Mouse (Mus musculus): ENCODE results near the gene Ankrd27. TPM values are rescaled to one million over a fixed set of nuclear protein-coding genes. Genes with fewer than 3 reads are reported as not detected.
A peak's percentile ranks its signal among the peaks of the same experiment; 100 is the strongest.

The Ankrd27 gene
- polyA plus RNA-seq, 1 experiment from 2014 or later: 19.3 TPM

DNA sequence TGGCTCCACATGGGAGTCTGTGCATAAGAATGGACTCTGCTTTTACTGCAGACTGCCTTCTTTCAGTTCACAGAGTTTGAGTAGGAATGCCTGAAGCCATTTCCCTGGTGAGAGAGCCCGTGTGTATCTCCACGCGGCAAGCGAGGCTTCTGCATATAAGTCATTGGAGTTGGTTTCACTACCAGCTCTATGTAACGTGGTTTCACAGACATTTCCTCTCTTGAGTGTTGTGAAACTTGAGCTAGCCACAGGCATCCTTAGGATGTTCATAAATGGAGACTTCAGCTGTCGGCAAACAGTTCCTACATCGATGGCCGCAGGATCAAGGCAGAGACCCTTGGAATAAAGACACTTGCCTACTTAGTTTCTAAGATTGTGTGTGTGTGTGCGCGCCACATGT, 23.2 kb downstream of the Ankrd27 start:
- Histone ChIP-seq H3K9ac (replicated peaks) (no peak overlapping the region), H3K4me1 (replicated peaks) (no peaks in the 10 kb centered on the region), H3K9me3 (peaks cover 3% of the 10 kb centered on the region; the same call in 1 of the 2 replicates), H3K36me3 (peaks cover 78% of the 10 kb centered on the region), H3K27ac (no peak overlapping the region), H3K4me3 (replicated peaks) (no peak overlapping the region), H3K27me3 (no peaks in the 10 kb centered on the region), H3K4me2 (replicated peaks) (no peak overlapping the region)
- 96% methylated on average over 10 of the region's 10 CpGs for WGBS
- no peak for ATAC-seq

DNA sequence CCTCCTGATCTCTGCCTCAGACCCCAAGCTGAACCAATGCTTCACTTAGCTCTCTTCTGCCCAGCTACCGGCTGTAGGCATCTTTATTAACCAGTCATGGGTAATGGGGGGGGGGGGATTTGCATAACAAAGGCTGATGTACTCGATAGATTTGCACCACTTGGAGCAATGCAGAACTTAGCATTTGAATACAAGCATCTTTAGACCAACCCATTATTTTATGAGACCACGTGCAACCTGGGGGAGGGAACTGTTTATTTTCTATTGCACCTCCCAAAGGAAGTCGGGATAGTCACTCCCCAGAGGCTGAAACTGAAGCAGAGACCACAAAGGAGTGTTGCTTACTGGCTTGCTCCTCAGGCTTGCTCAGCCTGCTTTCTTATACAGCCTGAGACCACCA, 31.5 kb downstream of the Ankrd27 start:
- no peak overlapping the region for H3K4me3 ChIP-seq (replicated peaks)
- H3K9me3 ChIP-seq: no peaks in the 10 kb centered on the region
- H3K4me1 ChIP-seq (replicated peaks): no peaks in the 10 kb centered on the region
- H3K4me2 ChIP-seq (replicated peaks): no peak overlapping the region
- ATAC-seq: no peak
- WGBS: 36% methylated on average over 4 of the region's 4 CpGs
- no peak overlapping the region for H3K27ac ChIP-seq
- peaks cover 89% of the 10 kb centered on the region for H3K36me3 ChIP-seq
- H3K27me3 ChIP-seq: no peaks in the 10 kb centered on the region
- no peak overlapping the region for H3K9ac ChIP-seq (replicated peaks)

DNA sequence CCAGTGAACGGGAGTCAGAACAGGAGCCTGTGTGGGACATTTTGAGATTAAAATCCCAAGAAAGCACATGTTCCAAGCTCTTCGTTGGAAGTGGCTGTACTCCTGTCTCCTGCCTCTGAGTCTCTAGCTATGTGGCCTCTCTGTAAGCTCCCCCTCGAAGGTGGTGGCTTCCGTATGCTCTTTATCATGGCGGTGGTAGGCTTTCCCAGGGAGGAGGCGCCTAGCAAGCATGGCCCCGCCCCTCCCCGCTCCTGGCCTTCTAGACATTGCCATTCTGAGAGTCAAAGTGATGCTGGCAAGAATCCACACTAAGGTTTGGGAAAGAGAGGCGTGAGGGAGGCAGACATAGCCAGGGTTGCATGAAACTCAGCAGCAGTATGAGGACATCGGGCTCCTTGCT, 36.6 kb downstream of the Ankrd27 start:
- no peaks in the 10 kb centered on the region for H3K4me1 ChIP-seq (replicated peaks)
- H3K9ac ChIP-seq (replicated peaks): no peak overlapping the region
- no peak for ATAC-seq
- H3K27me3 ChIP-seq: no peaks in the 10 kb centered on the region
- 93% methylated on average over 10 of the region's 10 CpGs for WGBS
- no peaks in the 10 kb centered on the region for H3K9me3 ChIP-seq
- no peak overlapping the region for H3K4me2 ChIP-seq (replicated peaks)
- no peak overlapping the region for H3K27ac ChIP-seq
- no peak overlapping the region for H3K4me3 ChIP-seq (replicated peaks)
- H3K36me3 ChIP-seq: peaks cover 85% of the 10 kb centered on the region

DNA sequence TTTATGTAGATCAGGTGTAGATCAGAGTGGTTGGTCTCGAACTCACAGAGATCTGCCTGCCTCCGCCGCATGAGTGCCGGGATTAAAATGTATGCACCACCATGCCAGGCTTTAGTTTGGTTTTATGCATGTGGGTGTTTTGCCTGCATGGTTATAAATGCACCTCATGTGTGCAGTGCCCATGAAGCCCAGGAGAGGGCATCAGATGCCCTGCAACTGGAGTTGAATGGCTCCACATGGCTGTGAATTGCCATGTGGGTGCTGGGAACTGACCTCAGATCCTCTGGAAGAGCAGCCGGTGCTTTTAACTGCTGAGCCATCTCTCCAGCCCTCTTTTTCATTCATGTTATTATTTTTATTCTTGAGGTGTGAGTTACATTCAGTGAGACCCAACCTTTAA, 40.0 kb downstream of the Ankrd27 start:
- ATAC-seq: no peak
- no peak overlapping the region for H3K4me2 ChIP-seq (replicated peaks)

GRCm38 (mm10) chr7:35627371-35627770, 41.3 kb downstream of the Ankrd27 start:
- Histone ChIP-seq H3K36me3 (peaks cover 85% of the 10 kb centered on the region), H3K9ac (replicated peaks) (no peak overlapping the region), H3K4me3 (replicated peaks) (no peak overlapping the region), H3K27me3 (no peaks in the 10 kb centered on the region), H3K27ac (no peak overlapping the region), H3K9me3 (no peaks in the 10 kb centered on the region), H3K4me1 (replicated peaks) (no peaks in the 10 kb centered on the region), H3K4me2 (replicated peaks) (no peak overlapping the region)
- ATAC-seq: no peak
- WGBS: 94% methylated on average over 10 of the region's 10 CpGs

More for the DNA sequence above, 40.0 kb downstream of the Ankrd27 start:
- Histone ChIP-seq H3K9ac (replicated peaks) (no peak overlapping the region), H3K4me1 (replicated peaks) (no peaks in the 10 kb centered on the region), H3K4me3 (replicated peaks) (no peak overlapping the region), H3K36me3 (peaks cover 89% of the 10 kb centered on the region), H3K9me3 (no peaks in the 10 kb centered on the region), H3K27me3 (no peaks in the 10 kb centered on the region), H3K27ac (no peak overlapping the region)
- WGBS: 96% methylated on average over 5 of the region's 5 CpGs

- H3K4me1 ChIP-seq (replicated peaks): no peaks in the 10 kb centered on the region
- no peak overlapping the region for H3K27ac ChIP-seq
- H3K9ac ChIP-seq (replicated peaks): no peak overlapping the region
- H3K27me3 ChIP-seq: no peaks in the 10 kb centered on the region
- 67% methylated on average over 5 of the region's 5 CpGs for WGBS
- H3K9me3 ChIP-seq: no peaks in the 10 kb centered on the region
- H3K36me3 ChIP-seq: peaks cover 84% of the 10 kb centered on the region
- no peak overlapping the region for H3K4me3 ChIP-seq (replicated peaks)
- H3K4me2 ChIP-seq (replicated peaks): no peak overlapping the region
- no peak for ATAC-seq
Measured at GRCm38 (mm10) chr7:35628496-35628895, 42.5 kb downstream of the Ankrd27 start.

DNA sequence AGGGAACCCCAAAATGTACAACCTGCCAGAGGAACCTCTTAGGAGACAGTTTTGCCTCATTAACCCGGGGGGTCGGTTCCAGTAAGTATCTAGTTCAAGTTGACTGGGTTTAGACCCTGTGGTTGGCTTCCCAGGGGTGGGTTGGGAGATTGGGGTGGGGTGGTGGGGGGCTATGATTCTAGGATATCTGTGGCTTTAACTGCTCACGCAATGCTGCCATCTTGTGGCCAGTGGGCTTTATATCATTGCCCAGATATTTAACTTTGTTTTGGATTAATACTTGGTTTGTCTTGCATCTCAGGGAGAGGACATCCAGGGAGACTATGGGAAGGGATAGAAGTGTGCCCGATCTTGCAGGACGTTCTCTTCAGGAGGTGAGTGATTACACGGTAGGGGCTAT, 50.2 kb downstream of the Ankrd27 start:
- WGBS: 73% methylated on average over 6 of the region's 6 CpGs
- Histone ChIP-seq H3K9me3 (no peaks in the 10 kb centered on the region), H3K4me1 (replicated peaks) (no peaks in the 10 kb centered on the region), H3K9ac (replicated peaks) (no peak overlapping the region), H3K4me3 (replicated peaks) (no peak overlapping the region), H3K27me3 (no peaks in the 10 kb centered on the region), H3K36me3 (peaks cover 70% of the 10 kb centered on the region), H3K4me2 (replicated peaks) (no peak overlapping the region), H3K27ac (no peak overlapping the region)
- ATAC-seq: no peak

DNA sequence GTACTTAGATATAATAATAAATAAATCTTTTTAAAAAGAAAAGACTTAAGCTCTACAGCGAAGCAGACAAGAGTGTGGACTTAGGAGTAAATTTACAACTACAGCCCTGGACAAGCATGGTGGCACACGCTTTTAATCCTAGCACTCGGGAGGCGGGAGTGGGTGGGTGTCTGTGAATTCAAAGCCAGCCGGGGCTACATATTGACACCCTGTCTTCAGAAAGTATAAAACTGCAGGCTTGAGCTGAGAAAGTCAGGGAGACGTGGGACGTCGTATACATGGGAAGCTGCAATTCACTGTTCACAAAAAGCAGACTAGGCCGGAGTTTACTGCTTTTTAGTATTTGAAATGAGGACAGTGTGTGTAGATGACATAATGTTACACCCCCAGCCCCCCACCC, 50.8 kb downstream of the Ankrd27 start:
- H3K4me2 ChIP-seq (replicated peaks): no peak overlapping the region
- no peaks in the 10 kb centered on the region for H3K9me3 ChIP-seq
- H3K9ac ChIP-seq (replicated peaks): no peak overlapping the region
- WGBS: 95% methylated on average over 9 of the region's 9 CpGs
- H3K27ac ChIP-seq: no peak overlapping the region
- peaks cover 71% of the 10 kb centered on the region for H3K36me3 ChIP-seq
- H3K4me3 ChIP-seq (replicated peaks): no peak overlapping the region
- ATAC-seq: no peak
- no peaks in the 10 kb centered on the region for H3K27me3 ChIP-seq
- no peaks in the 10 kb centered on the region for H3K4me1 ChIP-seq (replicated peaks)

DNA sequence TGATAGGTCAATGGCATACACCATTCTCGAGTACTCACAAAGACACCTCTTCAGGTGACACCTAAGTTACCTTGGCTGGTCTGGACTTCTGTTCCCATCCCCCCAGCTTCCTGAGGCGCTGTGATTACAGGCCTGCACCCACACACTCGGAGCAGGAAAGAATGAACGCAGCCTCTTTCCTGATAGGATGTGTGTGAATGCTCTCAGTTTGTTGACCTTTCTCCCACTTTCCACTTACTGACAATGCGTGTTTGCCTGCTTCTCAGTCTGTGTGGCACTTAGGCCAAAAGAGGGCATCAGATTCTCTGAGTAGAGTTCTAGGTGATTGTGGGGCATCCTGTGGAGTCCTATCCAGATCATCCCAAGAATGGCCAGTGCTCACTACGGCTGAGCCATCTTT, 54.0 kb downstream of the Ankrd27 start:
- no peak overlapping the region for H3K4me3 ChIP-seq (replicated peaks)
- H3K4me1 ChIP-seq (replicated peaks): no peaks in the 10 kb centered on the region
- peaks cover 80% of the 10 kb centered on the region for H3K36me3 ChIP-seq
- H3K9ac ChIP-seq (replicated peaks): no peak overlapping the region
- H3K9me3 ChIP-seq: no peaks in the 10 kb centered on the region
- H3K27ac ChIP-seq: no peak overlapping the region
- 86% methylated on average over 6 of the region's 6 CpGs for WGBS
- no peaks in the 10 kb centered on the region for H3K27me3 ChIP-seq
- ATAC-seq: no peak
- H3K4me2 ChIP-seq (replicated peaks): no peak overlapping the region

GRCm38 (mm10) chr7:35646317-35647081, 60.5 kb downstream of the Ankrd27 start:
- ATAC-seq: peak; percentile 66
- Histone ChIP-seq H3K9ac (replicated peaks) (peak overlapping the region; percentile 82), H3K4me3 (replicated peaks) (peak overlapping the region; percentile 73), H3K4me2 (replicated peaks) (peak overlapping the region; percentile 80), H3K9me3 (no peaks in the 10 kb centered on the region), H3K27me3 (no peaks in the 10 kb centered on the region), H3K36me3 (peaks cover 41% of the 10 kb centered on the region), H3K27ac (peak overlapping the region; percentile 75), H3K4me1 (replicated peaks) (peaks cover 12% of the 10 kb centered on the region)
- 11% methylated on average over 34 of the region's 34 CpGs for WGBS

GRCm38 (mm10) chr7:35647101-35647698, 61.2 kb downstream of the Ankrd27 start, which contains the start of gene Pdcd5:
Gene Pdcd5 (minus strand): TSS chr7:35647521.
- Histone ChIP-seq H3K4me2 (replicated peaks) (peak within 1 kb of the TSS; percentile 80), H3K4me1 (replicated peaks) (peaks cover 12% of the 10 kb centered on the region), H3K4me3 (replicated peaks) (peak within 1 kb of the TSS; percentile 73), H3K9me3 (no peaks in the 10 kb centered on the region), H3K27ac (peak within 1 kb of the TSS; percentile 75), H3K36me3 (peaks cover 34% of the 10 kb centered on the region), H3K9ac (replicated peaks) (peak within 1 kb of the TSS; percentile 82), H3K27me3 (no peaks in the 10 kb centered on the region)
- ATAC-seq: peak; percentile 95
- under 1% methylated on average over 64 of the region's 64 CpGs for WGBS

GRCm38 (mm10) chr7:35648239-35649069, 62.4 kb downstream of the Ankrd27 start:
- no peak for ATAC-seq
- Histone ChIP-seq H3K4me3 (replicated peaks) (no peak overlapping the region), H3K9ac (replicated peaks) (no peak overlapping the region), H3K36me3 (peaks cover 22% of the 10 kb centered on the region), H3K4me1 (replicated peaks) (peaks cover 12% of the 10 kb centered on the region), H3K27ac (no peak overlapping the region), H3K9me3 (no peaks in the 10 kb centered on the region), H3K27me3 (no peaks in the 10 kb centered on the region), H3K4me2 (replicated peaks) (no peak overlapping the region)
- 69% methylated on average over 9 of the region's 9 CpGs for WGBS
